Mouse (Mus musculus): ENCODE data around the gene Coasy.

- no peak for TF ChIP-seq CTCF (IDR thresholded peaks at IDR 0.05; ENCODE audit: borderline replicate concordance, insufficient read depth, low read depth, low read length)
- no peak for TF ChIP-seq POLR2A (IDR thresholded peaks at IDR 0.05; ENCODE audit: borderline replicate concordance, insufficient read depth, low read length)
Observed at GRCm38 (mm10) chr11:101065002-101065401, 17.4 kb upstream of the Coasy start.

Measured in cerebellum, adult 2 months (tissue).